14 mouse cellular contexts compared by ENCODE assay signal in genomic region chr8:104041522-104041921, GRCm38 (mm10). TPM values are rescaled to one million over a fixed set of nuclear protein-coding genes. Genes with fewer than 3 reads are reported as not detected.
"Had no signal": no experiment of that assay in that cellular context is flagged by ENCODE, and none has a peak within 500 bp of the region (broad histone marks: within the 10 kb centered on the region; RNA-seq: fewer than 3 reads in every experiment).

No protein-coding gene starts in this region.

- H3K9me3 ChIP-seq: limb, embryonic 12.5 days; neural tube, embryonic 15.5 days had no signal

- ATAC-seq: midbrain, embryonic 16.5 days had no signal

- H3K27me3 ChIP-seq: limb, embryonic 12.5 days; midbrain, embryonic 12.5 days; neural tube, embryonic 15.5 days had no signal

- H3K4me3 ChIP-seq: limb, embryonic 12.5 days; midbrain, embryonic 12.5 days; neural tube, embryonic 15.5 days had no signal

- DNase-seq: kidney, adult 8-10 months; kidney, postnatal 25 days; layer of hippocampus, adult 9-11 months; layer of hippocampus, postnatal 36 days; lung, adult 18-20 months; right cerebral cortex, adult 18-20 months; right cerebral cortex, postnatal 25 days had no signal

- H3K27ac ChIP-seq: limb, embryonic 12.5 days; liver, embryonic 14.5 days; midbrain, embryonic 12.5 days; neural tube, embryonic 15.5 days; stomach, postnatal 0 days had no signal

- H3K9ac ChIP-seq: limb, embryonic 12.5 days; liver, embryonic 14.5 days; midbrain, embryonic 12.5 days; neural tube, embryonic 15.5 days had no signal

- H3K4me2 ChIP-seq: limb, embryonic 12.5 days; midbrain, embryonic 12.5 days; neural tube, embryonic 15.5 days had no signal

- H3K36me3 ChIP-seq: limb, embryonic 12.5 days; midbrain, embryonic 12.5 days; neural tube, embryonic 15.5 days had no signal

RNA-seq across cellular contexts. Expression of gene Cdh5, which starts 59.9 kb away (rescaled TPM):
- total RNA-seq: megakaryocyte-erythroid progenitor cell, adult 5-6 weeks had no signal
